Mouse (Mus musculus) ZHBTc4 (cell line): ENCODE results near the gene Gm6657.
A peak's percentile ranks its signal among the peaks of the same experiment; 100 is the strongest.

Source experiments
- DNase-seq: peaks from one replicate; pipeline ENCODE4 v3.0.0-alpha.2; 2011; ENCODE audit warnings: low read depth, low spot score

Gene Gm6657

GRCm38 (mm10) chr12:78193942-78194341, at the start of gene Gm6657:
Gene Gm6657, plus strand, starts transcription at chr12:78194242.
- DNase-seq = no peak

GRCm38 (mm10) chr12:78153308-78154002, 40.6 kb upstream of the Gm6657 start:
- no peak for DNase-seq

- DNase-seq = no peak
Observed at GRCm38 (mm10) chr12:78170178-78170577, 23.9 kb upstream of the Gm6657 start.

- DNase-seq = no peak
Observed at GRCm38 (mm10) chr12:78173945-78174344, 20.1 kb upstream of the Gm6657 start.

- no peak for DNase-seq
Observed at GRCm38 (mm10) chr12:78174671-78175070, 19.4 kb upstream of the Gm6657 start.

- peak; percentile 64 for DNase-seq
Observed at GRCm38 (mm10) chr12:78181452-78181851, 12.6 kb upstream of the Gm6657 start.

- DNase-seq = no peak
Observed at GRCm38 (mm10) chr12:78195368-78195767, 1.3 kb downstream of the Gm6657 start.

GRCm38 (mm10) chr12:78203646-78204045, 9.6 kb downstream of the Gm6657 start:
- DNase-seq = no peak

- peak; percentile 75 for DNase-seq
Observed at GRCm38 (mm10) chr12:78205915-78206570, 12.0 kb downstream of the Gm6657 start.

- no peak for DNase-seq
Observed at GRCm38 (mm10) chr12:78206571-78206960, 12.5 kb downstream of the Gm6657 start.

- no peak for DNase-seq
Observed at GRCm38 (mm10) chr12:78209856-78210255, 15.8 kb downstream of the Gm6657 start.

- DNase-seq = no peak
Observed at GRCm38 (mm10) chr12:78215490-78215889, 21.4 kb downstream of the Gm6657 start.

- no peak for DNase-seq
Observed at GRCm38 (mm10) chr12:78219191-78219825, 25.3 kb downstream of the Gm6657 start.

- peak; percentile 97 for DNase-seq
Observed at GRCm38 (mm10) chr12:78225707-78226518, 31.9 kb downstream of the Gm6657 start, which contains the start of gene Gphn. Gene Gphn, plus strand, starts transcription at chr12:78226379.

GRCm38 (mm10) chr12:78226519-78226875, 32.5 kb downstream of the Gm6657 start:
- DNase-seq = peak; percentile 95

- peak; percentile 58 for DNase-seq
Observed at GRCm38 (mm10) chr12:78227021-78227932, 33.2 kb downstream of the Gm6657 start.

GRCm38 (mm10) chr12:78228139-78228538, 34.1 kb downstream of the Gm6657 start:
- no peak for DNase-seq

GRCm38 (mm10) chr12:78232560-78232959, 38.5 kb downstream of the Gm6657 start:
- DNase-seq = no peak

GRCm38 (mm10) chr12:78248366-78248765, 54.3 kb downstream of the Gm6657 start:
- no peak for DNase-seq

GRCm38 (mm10) chr12:78249151-78249550, 55.1 kb downstream of the Gm6657 start:
- DNase-seq = no peak
